Mouse (Mus musculus) layer of hippocampus, postnatal 36 days (tissue): ENCODE results near the gene Zfp541. TPM values are rescaled to one million over a fixed set of nuclear protein-coding genes. Genes with fewer than 3 reads are reported as not detected.

ENCODE experiments used
- DNase-seq, 2 experiments: peaks; one replicate each; pipeline ENCODE4 v3.0.0; 2022
- total RNA-seq, 2 experiments: library from RNA; stranded (reverse); gene quantifications; 2 replicates each; pipeline ENCODE4 v1.2.3; 2021

Zfp541 gene
- total RNA-seq, 2 experiments from 2014 or later: 0.67 to 0.83 TPM

DNA sequence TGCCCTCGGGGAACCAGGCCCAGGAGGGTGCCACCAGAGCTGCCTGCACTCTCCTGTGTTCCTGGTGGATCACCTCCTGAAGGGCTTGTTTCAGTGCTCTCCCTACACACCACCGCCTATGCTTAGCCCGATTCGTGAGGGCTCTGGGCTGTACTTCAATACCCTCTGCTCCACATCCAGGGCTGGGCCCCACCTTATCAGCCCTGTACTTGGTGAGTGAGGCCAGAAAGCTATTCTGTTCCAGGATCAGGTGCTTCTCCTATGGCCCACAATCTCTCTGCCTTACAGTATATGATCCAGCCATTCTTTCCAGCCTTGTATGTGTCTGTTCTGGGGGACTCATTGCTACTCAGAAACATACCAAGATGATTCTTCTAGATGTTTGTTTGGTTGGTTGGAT is 21.7 kb downstream of the Zfp541 start:
- no peak for DNase-seq

DNA sequence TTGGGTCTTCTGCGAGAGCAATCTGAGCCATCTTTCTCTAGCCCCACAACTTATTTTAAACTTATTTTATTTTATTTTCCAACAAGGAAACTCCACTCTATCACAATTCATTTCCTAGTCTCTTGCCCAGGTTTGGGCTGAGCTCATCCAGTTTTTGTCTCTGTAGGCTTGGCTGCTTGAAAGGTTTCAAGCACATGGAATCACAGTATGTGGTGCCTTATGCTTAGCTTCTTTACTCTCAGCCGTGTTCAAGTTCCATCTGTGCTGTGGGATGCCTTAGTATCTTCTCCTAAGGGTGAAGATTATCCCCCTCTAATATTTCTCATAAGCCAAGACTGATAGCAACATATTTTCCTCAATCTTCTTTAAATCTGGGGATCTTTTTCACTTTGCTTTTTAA is 26.0 kb downstream of the Zfp541 start:
- no peak for DNase-seq

DNA sequence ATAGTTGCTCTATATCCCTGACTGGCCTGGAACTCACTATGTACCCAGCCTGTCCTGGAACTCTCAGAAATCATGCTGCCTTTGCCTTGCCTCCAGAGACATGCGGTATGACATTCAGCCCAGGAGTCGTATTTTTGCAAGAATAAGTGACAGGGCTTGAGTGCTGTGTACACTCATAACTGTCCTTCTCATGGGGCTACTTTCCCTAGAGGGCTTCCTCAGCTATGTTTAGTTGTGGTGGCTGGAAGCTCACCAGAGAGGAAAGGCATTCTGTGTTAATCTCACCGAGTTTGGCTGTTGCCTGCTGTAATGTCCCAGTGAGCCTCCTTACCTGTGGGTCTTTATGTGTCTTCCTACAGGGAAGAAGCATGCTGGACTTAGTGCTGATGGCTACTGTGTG is 33.0 kb downstream of the Zfp541 start:
- no peak for DNase-seq

DNA sequence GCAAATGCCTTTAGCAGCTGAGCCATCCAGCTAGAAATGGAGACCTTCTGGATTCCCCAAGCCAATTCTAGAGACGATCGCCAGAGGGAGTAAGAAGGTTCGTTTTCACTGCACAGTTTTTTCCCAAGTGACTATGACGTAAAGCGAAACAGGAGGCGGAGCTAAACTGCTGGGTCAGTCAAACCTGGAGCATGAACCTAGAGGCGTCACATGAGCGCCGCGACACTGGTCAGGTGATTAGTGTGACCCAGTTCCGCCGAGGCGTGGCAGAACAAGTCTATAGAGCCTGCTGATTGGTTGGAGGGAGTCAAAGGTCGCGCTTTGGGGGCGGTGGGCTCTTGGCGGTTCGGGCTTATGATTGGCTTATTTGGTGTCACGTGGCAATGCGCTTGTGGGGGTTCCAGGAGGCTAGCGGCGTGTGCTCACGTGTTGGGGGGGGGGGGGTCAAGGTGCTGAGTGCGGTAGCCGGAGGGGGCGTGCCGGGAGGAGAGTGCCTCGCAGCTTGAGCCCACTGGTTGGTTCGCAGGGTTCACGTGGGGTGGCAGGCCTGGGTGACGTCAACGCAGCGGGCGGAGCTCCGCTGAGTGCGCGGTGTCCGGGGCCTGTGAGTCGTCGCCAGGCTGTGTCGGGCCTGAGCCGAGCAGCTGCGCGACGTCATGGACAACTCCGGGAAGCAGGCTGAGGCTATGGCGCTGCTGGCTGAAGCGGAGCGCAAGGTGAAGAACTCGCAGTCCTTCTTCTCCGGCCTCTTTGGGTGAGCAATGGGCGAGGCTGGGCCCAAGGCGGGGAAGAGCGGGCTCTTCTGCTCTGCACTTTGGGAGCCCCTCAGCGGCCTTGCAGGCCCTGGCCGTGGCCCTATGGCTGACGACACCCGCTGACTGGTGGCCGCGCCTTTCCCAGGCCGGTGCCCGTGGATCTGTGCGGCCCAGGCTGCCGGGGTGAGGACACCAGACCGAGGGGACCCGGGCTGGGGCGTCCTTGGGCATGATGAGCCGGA is 36.7 kb downstream of the Zfp541 start, which contains the start of gene Napa:
Gene Napa, plus strand, starts transcription at position 438 of the 997 bp plus-strand sequence.
- DNase-seq: peak; percentile 97 to 98

DNA sequence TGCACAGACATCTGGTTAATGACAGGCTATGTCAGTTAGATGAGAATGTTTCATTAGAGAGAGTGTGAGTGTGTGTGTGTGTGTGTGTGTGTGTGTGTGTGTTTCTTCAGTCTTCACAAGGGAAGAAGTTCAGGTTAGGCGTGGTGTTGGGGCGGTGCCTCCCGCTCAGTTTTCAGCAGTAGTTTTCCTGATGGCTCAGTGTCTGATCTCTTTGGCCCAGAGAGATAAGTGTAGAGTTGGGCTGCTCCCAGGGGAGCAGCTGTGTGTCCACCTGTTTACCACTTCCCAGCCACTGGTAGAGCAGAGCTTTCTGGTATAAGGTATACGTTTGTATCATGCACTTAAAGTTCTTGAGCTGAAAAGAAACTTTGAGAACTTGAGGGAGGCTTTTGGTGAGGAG is 38.3 kb downstream of the Zfp541 start:
- DNase-seq: no peak

DNA sequence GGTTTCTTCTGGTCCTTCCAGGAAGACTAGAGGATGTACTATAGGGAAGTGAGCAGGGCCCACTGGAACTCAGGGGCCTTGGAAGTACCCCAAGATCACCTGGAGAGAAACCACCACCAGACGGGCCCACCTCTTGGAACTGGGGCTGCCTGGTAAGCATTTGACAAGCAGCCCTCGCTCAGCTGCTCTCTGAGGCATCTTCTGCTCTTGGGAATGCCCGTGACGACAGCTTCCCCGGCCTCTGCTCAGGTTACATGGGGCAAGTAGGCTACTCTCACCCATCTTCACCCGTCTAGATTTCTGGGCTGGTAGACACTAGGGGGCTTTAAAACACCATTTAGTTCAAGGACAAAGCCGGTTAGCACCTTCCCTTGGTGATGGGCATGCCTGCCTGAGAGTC is 39.5 kb downstream of the Zfp541 start:
- no peak for DNase-seq

DNA sequence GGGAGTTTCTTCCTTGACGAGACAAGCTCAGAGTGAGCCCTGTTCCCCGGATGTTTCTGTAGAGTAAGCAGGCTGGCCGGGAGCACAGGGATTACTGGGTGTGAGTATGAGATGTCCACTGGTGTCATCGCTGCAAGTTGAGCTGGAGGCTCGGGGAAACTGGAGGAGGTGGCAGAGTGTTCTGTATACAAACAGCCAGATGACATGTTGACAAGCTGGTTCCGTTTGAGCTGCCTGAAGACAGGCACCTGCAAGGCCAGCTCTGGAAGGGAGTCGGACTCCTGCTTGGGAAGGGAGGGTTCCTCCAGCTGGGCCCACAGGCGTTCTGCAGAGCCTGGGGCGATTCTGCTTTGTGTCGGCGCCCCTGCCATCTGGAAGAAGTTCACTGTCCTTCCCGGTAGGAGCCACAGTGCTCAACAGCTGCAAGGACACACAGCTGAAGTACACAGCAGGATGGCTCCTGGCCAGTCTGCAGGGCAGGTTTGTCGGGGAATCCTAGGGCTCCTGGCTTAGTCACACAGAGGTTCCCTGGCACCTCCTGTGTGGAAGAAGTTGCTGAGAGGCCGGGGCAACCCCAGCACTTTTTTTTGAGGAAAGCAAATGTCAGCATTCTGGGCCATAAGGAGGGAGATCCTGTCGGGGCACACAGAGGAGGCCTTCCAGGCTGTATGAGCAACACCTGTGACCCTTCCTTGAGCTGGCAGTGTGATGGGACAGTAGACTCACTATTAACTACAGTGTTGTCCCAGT is 40.3 kb downstream of the Zfp541 start:
- no peak for DNase-seq

DNA sequence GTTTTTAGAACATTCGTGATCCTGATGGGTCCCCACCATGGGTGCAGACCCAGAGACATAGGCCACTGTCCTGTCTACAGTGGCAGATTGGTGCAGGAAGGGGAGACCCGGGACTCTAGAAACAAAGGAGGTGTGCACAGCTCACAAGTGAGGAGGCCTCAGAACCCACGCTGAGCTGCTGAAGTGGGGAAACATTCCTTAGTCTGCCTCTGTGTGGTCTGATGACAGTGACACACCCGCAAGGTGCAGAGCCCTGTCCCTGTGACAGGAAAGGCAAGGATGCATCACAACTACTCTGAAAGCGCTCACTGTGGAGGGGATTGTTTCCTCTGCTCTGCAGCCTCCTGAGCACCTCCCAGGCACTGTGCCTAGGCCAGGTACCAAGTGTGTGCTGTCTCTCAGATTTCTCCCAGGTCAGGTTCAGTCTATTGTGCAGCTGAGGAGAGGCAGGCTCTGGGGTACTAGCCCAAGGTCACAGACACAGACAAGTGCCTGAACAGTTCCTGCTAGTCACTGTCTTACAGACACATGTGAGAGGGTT is 41.1 kb downstream of the Zfp541 start:
- no peak for DNase-seq

DNA sequence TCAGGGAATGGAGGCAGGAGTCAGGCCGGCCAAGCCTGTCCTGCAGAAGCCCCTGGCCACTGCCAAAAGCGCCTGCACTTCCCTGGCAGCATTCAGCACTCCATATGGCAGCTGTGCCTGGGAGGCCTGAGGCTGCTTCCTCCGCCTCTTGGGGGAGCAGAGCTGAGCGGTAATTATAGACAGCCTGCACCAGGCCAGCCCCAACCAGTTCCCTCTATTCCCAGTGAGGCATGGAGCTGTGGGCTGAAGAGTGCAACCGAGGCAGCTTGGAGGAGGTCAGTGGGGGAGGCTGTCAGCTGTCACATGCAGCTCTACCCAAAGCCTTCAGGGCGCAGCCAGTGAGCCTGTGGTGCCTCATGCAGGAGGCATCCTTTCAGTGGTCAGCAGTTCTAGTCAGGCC is 42.1 kb downstream of the Zfp541 start:
- DNase-seq: peak; percentile 72 to 81

DNA sequence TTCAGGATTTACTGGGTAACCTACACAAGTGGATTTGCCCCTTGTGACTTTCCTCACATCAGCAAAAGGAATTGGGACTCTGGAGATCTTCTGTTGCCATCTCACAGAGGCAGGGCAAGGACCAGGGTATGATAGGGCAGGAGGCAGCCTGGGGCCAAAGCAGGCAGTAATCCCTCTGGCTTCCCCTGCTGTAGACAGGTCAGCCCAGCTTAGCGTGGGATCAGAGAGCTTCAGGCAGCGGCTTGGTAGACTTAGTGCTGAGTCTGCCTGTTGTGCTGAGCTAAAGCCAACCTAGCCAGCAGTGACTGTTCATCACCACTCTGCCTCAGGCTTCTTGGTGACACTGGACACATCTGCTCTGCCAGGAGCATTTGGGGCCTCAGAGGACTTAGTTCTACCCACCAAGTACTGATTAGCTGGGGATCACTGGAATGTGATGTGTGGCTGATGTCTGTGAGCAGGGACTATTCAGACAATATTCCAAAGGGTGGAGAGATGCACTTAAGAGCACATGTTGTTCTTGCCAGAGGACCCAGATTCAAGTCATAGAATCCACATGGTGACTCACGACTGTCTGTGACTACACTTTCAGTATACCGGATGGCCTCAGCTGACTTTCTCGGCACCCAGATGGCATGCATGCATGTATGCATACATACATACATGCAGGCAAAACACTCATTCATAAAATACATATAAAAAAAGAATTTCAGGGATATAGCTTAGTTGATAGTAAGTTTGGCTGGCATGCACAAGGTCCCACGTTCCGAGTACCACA is 43.2 kb downstream of the Zfp541 start:
- DNase-seq: no peak

DNA sequence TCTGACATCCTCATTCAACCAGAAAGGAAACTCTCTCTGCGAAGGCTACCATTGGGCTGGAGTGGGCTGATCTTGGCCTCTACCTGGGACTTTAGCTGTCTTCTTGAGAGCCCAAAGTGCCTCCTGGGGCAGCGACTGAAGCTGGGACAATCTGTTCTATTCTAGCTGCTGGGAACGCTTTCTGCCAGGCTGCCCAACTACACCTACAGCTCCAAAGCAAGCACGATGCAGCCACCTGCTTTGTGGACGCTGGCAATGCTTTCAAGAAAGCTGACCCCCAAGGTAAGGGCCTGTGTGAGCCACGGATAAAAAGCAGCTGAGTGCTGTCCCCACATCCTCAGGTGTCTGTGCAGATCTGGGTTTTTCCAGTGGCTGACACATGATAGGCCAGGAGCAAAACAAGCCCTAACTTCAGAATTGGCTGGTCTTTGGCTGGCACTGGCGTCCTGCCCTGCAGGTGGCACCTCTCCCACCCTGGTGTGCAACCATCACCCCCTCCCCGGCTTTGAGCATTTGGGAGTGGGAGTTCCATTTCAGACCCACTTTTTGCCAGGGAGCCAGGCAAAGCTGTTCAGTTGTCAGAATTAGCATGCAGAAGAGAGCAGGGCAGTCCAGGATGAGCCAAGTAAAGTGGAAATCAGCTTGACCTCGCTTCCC is 47.4 kb downstream of the Zfp541 start:
- DNase-seq: no peak

DNA sequence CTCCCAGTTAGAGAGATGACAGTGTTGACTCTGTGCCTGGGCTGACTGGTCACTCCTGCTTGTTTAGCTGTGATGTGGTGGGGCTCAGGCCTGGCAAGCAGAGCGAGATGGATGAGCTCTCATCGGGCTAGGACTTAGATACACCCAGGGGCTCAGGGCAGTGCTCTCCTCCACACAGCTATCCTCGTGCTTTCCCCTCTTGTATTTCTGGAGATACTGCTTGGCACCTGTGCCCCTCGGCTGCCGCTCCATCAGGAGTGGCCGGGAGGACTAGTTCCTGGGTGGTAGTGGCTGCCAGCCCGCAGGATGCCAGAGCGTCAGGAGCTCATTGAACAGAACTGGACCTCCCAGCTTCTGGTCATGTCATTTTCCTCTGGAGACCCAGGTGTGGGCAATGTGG is 48.5 kb downstream of the Zfp541 start:
- DNase-seq: no peak

DNA sequence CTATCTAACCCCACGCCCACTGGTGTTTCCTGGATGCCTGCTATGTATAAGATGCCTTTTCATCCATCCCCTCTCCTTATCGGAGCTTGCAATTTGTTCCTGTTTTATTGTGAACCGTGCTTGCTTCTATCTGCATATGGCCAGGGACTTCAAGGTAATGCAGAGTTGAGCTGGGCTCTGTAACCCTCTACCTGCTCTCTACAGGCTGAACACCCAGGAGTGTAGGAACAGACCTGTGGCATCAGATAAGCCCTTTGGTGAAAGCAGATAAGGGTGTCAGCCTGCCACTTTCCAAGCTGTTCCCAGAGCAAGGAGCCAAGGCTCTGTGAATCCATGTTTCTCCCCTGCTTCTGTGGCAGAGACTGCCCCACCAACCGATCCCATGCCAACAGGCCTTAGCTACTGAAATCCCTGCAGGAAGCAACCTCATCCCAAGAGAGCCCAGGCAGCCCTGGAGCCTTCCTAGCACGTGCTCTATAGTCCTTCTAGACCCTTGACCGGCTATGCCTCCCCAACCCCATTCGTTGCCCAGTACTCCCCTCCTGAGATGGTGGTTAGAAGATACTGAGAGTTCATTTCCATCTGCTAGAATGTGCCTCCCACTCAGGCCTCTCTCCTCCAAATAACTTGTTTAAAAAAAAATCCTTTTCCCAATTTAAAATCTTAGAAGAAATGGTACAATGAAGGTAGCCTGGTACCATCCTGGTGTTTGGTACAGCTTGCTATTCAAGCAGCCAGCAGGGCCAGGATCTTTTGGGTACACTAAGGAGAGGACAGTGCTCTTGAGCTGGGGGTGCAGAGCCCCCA is 49.9 kb downstream of the Zfp541 start:
- DNase-seq: no peak

DNA sequence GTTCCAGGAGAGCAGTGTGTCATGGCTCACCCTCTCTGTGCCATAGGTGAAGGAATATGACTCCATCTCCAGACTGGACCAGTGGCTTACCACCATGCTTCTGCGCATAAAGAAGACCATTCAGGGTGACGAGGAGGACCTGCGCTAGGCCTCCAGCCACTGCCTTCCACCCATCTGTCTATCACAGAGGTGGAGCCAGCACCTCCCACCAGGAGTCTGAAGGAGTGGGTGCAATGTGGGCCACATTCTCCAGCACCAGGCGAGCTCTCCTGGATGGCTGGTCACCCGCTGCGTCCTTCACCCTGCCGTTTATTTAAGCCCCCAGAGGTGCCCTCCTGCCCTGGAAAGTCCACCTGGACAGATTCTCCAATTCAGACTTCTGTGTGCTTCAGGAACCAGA is 54.8 kb downstream of the Zfp541 start:
- no peak for DNase-seq

DNA sequence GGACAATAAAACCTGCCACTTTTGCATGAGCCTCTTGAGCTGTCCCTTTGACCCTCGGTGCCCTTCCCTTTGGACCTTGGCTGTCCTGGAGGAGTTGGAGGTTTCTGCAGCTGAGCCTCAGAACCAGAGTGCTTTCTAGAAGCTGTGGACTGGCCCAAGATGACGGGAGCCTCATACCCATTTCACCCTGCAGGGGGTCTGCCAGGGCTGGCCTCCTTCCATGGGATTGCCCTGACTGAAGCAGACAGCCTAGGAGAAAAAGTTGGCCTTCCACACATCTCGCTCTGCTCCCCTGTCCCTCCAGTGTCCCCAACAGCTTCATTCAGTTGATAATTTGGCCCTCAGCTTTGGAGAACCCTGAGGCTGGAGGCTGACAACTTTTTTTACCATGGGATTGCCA is 55.5 kb downstream of the Zfp541 start:
- no peak for DNase-seq

DNA sequence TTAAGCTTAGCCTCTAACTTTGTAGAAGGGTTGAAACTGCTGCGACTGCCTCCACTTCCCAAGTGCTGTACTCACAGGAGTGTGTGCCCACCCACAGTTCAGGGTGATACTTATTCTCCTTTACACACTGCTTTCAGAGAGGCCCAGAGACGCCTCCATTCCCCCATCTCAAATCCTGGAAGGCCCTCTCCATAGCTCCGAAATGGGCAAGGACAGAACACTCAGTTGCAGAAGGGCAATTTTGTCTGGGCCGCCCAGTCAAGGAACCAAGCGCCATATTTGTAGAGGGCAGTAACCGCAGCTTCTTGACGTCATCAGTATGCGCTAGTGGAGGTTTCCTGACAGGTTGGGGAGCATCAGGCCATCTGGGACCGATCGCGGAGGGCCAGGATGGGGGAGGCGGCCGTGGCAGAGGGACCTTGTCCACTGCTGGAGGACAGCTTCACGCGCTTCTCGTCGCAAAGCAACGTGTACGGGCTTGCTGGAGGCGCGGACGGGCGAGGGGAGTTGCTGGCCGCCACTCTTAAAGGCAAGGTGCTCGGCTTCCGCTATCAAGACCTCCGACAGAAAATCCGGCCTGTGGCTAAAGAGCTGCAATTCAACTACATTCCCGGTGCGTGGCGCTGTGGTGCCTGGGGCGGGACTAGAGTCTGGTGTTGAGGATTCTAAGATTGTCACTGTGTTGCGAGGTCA is 58.1 kb downstream of the Zfp541 start, which contains the start of gene Kptn:
Gene Kptn, plus strand, starts transcription at position 327 of the 693 bp plus-strand sequence.
- DNase-seq: peak; percentile 93

DNA sequence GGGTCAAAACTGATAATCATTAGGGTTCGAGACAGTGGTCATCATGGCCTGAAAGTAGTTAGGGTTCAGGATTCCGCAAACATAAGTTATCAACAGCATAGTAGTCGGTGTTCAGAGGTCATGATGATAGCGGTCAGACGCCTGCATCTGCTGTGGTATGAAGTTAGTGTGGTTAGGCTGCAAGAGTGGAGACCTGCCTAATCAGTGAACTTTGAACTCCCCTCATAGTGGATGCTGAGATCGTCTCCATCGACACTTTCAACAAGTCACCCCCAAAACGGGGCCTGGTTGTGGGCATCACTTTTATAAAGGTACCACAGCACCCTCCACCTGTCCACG is 58.6 kb downstream of the Zfp541 start:
- no peak for DNase-seq

DNA sequence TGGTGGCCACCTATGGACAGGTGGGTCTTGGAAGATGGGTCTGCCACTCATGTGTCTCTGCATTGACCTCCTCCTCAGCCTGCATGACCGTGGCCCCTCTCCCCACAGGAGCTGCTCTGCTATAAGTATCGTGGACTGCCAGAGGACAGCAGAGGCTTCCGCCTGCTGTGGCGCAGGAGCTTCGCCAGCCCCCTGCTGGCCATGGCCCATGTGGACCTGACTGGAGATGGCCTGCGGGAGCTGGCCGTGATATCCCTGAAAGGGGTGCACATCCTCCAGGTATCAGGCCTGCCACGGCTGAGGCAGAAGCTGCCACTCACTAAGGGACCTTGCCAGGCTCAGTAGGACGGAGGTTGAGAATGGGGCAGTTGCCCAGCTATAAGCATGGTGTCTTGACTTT is 64.2 kb downstream of the Zfp541 start:
- DNase-seq: no peak

DNA sequence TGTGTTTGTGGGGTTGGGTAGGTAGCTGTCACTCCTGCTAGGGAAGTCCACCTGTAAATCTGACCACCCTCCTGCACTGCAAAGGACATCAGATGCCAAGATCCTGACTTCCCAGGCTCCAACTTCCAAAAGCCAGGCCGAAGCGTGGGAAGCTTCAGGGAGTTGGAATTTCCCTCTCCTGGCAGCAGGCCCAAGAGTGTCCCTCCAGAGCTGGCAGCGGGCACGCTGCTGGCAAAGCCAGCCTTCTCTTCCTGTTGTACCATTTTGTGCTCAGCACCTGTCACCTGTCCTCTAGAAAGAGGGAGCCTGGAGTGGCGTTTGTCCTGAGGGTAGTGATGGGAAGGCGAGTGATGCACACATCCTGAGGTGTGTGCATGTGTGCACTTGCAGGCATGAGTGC is 66.7 kb downstream of the Zfp541 start:
- no peak for DNase-seq

DNA sequence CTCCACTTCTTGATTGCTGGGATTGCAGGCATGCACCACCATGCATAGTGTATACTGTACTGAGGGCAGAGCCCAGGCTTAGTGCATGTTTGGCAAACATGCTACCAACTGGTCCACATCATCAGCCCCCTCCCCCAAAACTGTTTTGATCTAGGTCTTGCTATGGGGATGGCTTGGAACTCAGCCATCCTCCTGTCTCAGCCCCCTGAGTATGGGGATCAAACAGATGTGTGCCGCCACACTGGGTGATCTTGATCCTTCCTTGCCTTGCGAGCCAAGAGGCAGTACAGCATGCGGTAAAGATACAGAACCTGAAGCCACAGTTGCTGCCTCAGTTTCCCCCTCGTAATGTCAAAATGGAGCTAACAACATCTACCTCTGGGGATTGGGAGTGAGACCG is 67.3 kb downstream of the Zfp541 start:
- DNase-seq: no peak
